Mouse (Mus musculus) olfactory bulb, adult 2 months (tissue): ENCODE measurements around the gene Uvrag.

ENCODE experiments used
- CTCF ChIP-seq: fragments of 200-500 bp; IDR thresholded peaks from 2 replicates; pipeline ENCODE4 v1.5.1; 2012; ENCODE audit warnings: low read depth, mild to moderate bottlenecking, low read length, moderate library complexity; ENCODE audit not compliant: insufficient read depth
- POLR2A ChIP-seq: fragments of 200-500 bp; IDR thresholded peaks from 2 replicates; pipeline ENCODE4 v1.6.1; 2012; ENCODE audit warnings: mild to moderate bottlenecking, low read depth, low read length, moderate library complexity; ENCODE audit not compliant: insufficient read depth

- TF ChIP-seq POLR2A = no peak
- no peak for TF ChIP-seq CTCF
Measured at GRCm38 (mm10) chr7:99025989-99026388, 115.0 kb downstream of the Uvrag start.
